Mouse (Mus musculus) midbrain, embryonic 11.5 days (tissue): ENCODE data around the gene Hist1h3f. TPM values are rescaled to one million over a fixed set of nuclear protein-coding genes. Genes with fewer than 3 reads are reported as not detected.
"Not testable (repeated sequence)": the region's sequence is repeated elsewhere in the genome, so short reads cannot be mapped to it uniquely, and the experiment has no call there.

Source experiments
- ATAC-seq: fragments of 200-750 bp; cut with Nextera tagmentation; 2 replicates; pipeline ENCODE4 v1.8.0; 2017; ENCODE audit warnings: moderate TSS enrichment, moderate library complexity; ENCODE audit not compliant: low FRiP score
- DNase-seq: peaks from one replicate; pipeline ENCODE4 v3.0.0; 2015; ENCODE audit warnings: low spot score; ENCODE audit errors: missing footprints
- H3K27ac ChIP-seq: fragments of 300-500 bp; sonication (generic); 2 replicates; pipeline ENCODE4 v1.5.1; 2014; ENCODE audit warnings: low read depth, low read length
- H3K27me3 ChIP-seq: fragments of 300-500 bp; sonication (generic); 2 replicates; pipeline ENCODE4 v1.6.1; 2014; ENCODE audit warnings: mild to moderate bottlenecking, low read length, moderate library complexity, mixed read lengths; ENCODE audit not compliant: control insufficient read depth, insufficient read depth
- H3K36me3 ChIP-seq: fragments of 300-500 bp; sonication (generic); 2 replicates; pipeline ENCODE4 v1.6.1; 2014; ENCODE audit warnings: mild to moderate bottlenecking, low read length, moderate library complexity, mixed read lengths; ENCODE audit not compliant: control insufficient read depth, insufficient read depth
- H3K4me1 ChIP-seq: fragments of 300-500 bp; sonication (generic); 2 replicates; pipeline ENCODE4 v1.6.1; 2014; ENCODE audit warnings: low read length; ENCODE audit not compliant: control insufficient read depth, insufficient read depth
- H3K4me2 ChIP-seq: fragments of 300-500 bp; sonication (generic); 2 replicates; pipeline ENCODE4 v1.6.1; 2014; ENCODE audit warnings: mild to moderate bottlenecking, moderate library complexity
- H3K4me3 ChIP-seq: fragments of 300-500 bp; sonication (generic); 2 replicates; pipeline ENCODE4 v1.5.1; 2014; ENCODE audit warnings: low read depth, low read length
- H3K9ac ChIP-seq: fragments of 300-500 bp; sonication (generic); 2 replicates; pipeline ENCODE4 v1.6.1; 2014; ENCODE audit warnings: low read length
- H3K9me3 ChIP-seq: fragments of 300-500 bp; sonication (generic); 2 replicates; pipeline ENCODE4 v1.6.1; 2016; ENCODE audit warnings: low read length; ENCODE audit not compliant: control insufficient read depth
- WGBS: fragments of 180-500 bp; shearing (Covaris S2); extraction: QIAGEN DNeasy Blood & Tissue Kit; methylation state at CpG from one replicate; pipeline ENCODE4 v1.1.7; 2014; 5-methylcytosine and 5-hydroxymethylcytosine counted together
- polyA plus RNA-seq: library from polyadenylated mRNA; unstranded; fragments of >200 nt; fragmentation: Nextera tagmentation; extraction: Ambion mirVana; gene quantifications from 2 replicates; pipeline ENCODE4 v1.2.1, GENCODE M21; 2014

Gene Hist1h3f
- polyA plus RNA-seq, 1 experiment from 2014 or later = 1.2 TPM

- Histone ChIP-seq H3K36me3 (no peaks in the 10 kb centered on the region), H3K4me1 (peaks cover 8% of the 10 kb centered on the region; the same call in 1 of the 2 replicates), H3K27ac (no peak overlapping the region), H3K4me3 (no peak overlapping the region), H3K9me3 (no peaks in the 10 kb centered on the region), H3K9ac (no peak overlapping the region), H3K27me3 (no peaks in the 10 kb centered on the region), H3K4me2 (no peak overlapping the region)
- ATAC-seq (no peak), DNase-seq (no peak)
- 82% methylated on average over 3 of the region's 3 CpGs for WGBS
These were observed 2.4 kb upstream of the Hist1h3f start for GRCm38 (mm10) chr13:23541497-23541896.

GRCm38 (mm10) chr13:23542225-23542980, 1.4 kb upstream of the Hist1h3f start:
- not testable (repeated sequence) for H3K36me3 ChIP-seq, H3K27me3 ChIP-seq, ATAC-seq, H3K9me3 ChIP-seq, H3K4me1 ChIP-seq
- Histone ChIP-seq H3K27ac (peak overlapping the region; percentile 79), H3K4me3 (peak overlapping the region; percentile 43), H3K4me2 (peak overlapping the region; percentile 62), H3K9ac (peak overlapping the region; percentile 74)
- WGBS = 2% methylated on average over 3 of the region's 3 CpGs
- DNase-seq = peak; percentile 91

GRCm38 (mm10) chr13:23542999-23543607, 749 bp upstream of the Hist1h3f start, which contains the start of gene Hist1h2bh:
Gene Hist1h2bh (minus strand): TSS chr13:23543392.
- H3K4me1 ChIP-seq, H3K9me3 ChIP-seq, H3K36me3 ChIP-seq, H3K27me3 ChIP-seq: not testable (repeated sequence)
- WGBS = under 1% methylated on average over 26 of the region's 42 CpGs
- Histone ChIP-seq H3K9ac (peak within 1 kb of the TSS; percentile 74), H3K4me2 (peak within 1 kb of the TSS; percentile 62), H3K4me3 (peak within 1 kb of the TSS; percentile 43), H3K27ac (peak within 1 kb of the TSS; percentile 90)
- DNase-seq (peak; percentile 97), ATAC-seq (peak; percentile 93)

- Histone ChIP-seq H3K4me2 (peak overlapping the region; percentile 39), H3K27ac (peak overlapping the region; percentile 83; the same call in 1 of the 2 replicates), H3K9ac (peak overlapping the region; percentile 47; the same call in 1 of the 2 replicates), H3K4me3 (peak overlapping the region; percentile 39)
- not testable (repeated sequence) for ATAC-seq, H3K36me3 ChIP-seq, H3K27me3 ChIP-seq, DNase-seq, H3K4me1 ChIP-seq, H3K9me3 ChIP-seq
- 0% methylated on average over 11 of the region's 14 CpGs for WGBS
These were observed 902 bp downstream of the Hist1h3f start for GRCm38 (mm10) chr13:23544787-23545120.

GRCm38 (mm10) chr13:23546694-23547093, 2.8 kb downstream of the Hist1h3f start:
- Histone ChIP-seq H3K4me1 (peaks cover 2% of the 10 kb centered on the region; the same call in 1 of the 2 replicates), H3K27me3 (no peaks in the 10 kb centered on the region), H3K9ac (no peak overlapping the region), H3K4me2 (no peak overlapping the region), H3K36me3 (no peaks in the 10 kb centered on the region), H3K27ac (no peak overlapping the region), H3K4me3 (no peak overlapping the region), H3K9me3 (no peaks in the 10 kb centered on the region)
- WGBS = 87% methylated on average over 5 of the region's 5 CpGs
- ATAC-seq (no peak), DNase-seq (no peak)

GRCm38 (mm10) chr13:23550761-23551145, 6.9 kb downstream of the Hist1h3f start:
- DNase-seq (peak; percentile 95), ATAC-seq (no peak)
- peak overlapping the region; percentile 69 for H3K9ac ChIP-seq
- H3K9me3 ChIP-seq = no peaks in the 10 kb centered on the region
- 10% methylated on average over 3 of the region's 3 CpGs for WGBS
- H3K27me3 ChIP-seq = no peaks in the 10 kb centered on the region
- H3K4me3 ChIP-seq = peak overlapping the region; percentile 32
- H3K27ac ChIP-seq = peak overlapping the region; percentile 90
- peaks cover 10% of the 10 kb centered on the region for H3K4me1 ChIP-seq
- H3K4me2 ChIP-seq = peak overlapping the region; percentile 51
- no peaks in the 10 kb centered on the region for H3K36me3 ChIP-seq

- not testable (repeated sequence) for H3K27me3 ChIP-seq, H3K9me3 ChIP-seq, H3K4me1 ChIP-seq, H3K36me3 ChIP-seq
- DNase-seq = peak; percentile 100
- Histone ChIP-seq H3K27ac (peak within 1 kb of the TSS; percentile 90), H3K4me3 (peak within 1 kb of the TSS; percentile 32), H3K4me2 (peak within 1 kb of the TSS; percentile 51), H3K9ac (peak within 1 kb of the TSS; percentile 69)
- ATAC-seq = peak; percentile 80
- under 1% methylated on average over 46 of the region's 47 CpGs for WGBS
These were observed 7.4 kb downstream of the Hist1h3f start, which contains the start of gene Hist1h4f for GRCm38 (mm10) chr13:23551146-23551834. Gene Hist1h4f (minus strand): TSS chr13:23551648.

GRCm38 (mm10) chr13:23551931-23552914, 8.4 kb downstream of the Hist1h3f start:
- peak overlapping the region; percentile 51 for H3K4me2 ChIP-seq
- peak; percentile 91 for DNase-seq
- no peak for ATAC-seq
- H3K9ac ChIP-seq = peak overlapping the region; percentile 47; the same call in 1 of the 2 replicates
- H3K9me3 ChIP-seq = no peaks in the 10 kb centered on the region
- no peaks in the 10 kb centered on the region for H3K36me3 ChIP-seq
- 0 out of 2 replicates have a peak overlapping the region, but pooled peaks have one; percentile 32 for H3K4me3 ChIP-seq
- H3K27me3 ChIP-seq = no peaks in the 10 kb centered on the region
- H3K27ac ChIP-seq = peak overlapping the region; percentile 90
- H3K4me1 ChIP-seq = peaks cover 9% of the 10 kb centered on the region
- WGBS = 56% methylated on average over 8 of the region's 8 CpGs
